Mouse (Mus musculus) forebrain, postnatal 0 days (tissue): ENCODE results near the gene Ipcef1. TPM values are rescaled to one million over a fixed set of nuclear protein-coding genes. Genes with fewer than 3 reads are reported as not detected.
A peak's percentile ranks its signal among the peaks of the same experiment; 100 is the strongest.

Experiments used
- ATAC-seq: fragments of 200-750 bp; cut with Nextera tagmentation; 2 replicates; pipeline ENCODE4 v1.8.0; 2017; ENCODE audit warnings: mild to moderate bottlenecking, moderate library complexity
- DNase-seq: peaks from one replicate; pipeline ENCODE4 v3.0.0-alpha.2; 2015
- H3K27ac ChIP-seq: fragments of 300-500 bp; sonication (generic); 2 replicates; pipeline ENCODE4 v1.5.1; 2014; ENCODE audit warnings: low read depth, mild to moderate bottlenecking, antibody characterized with exemption, low read length, moderate library complexity, mixed read lengths
- H3K27me3 ChIP-seq: fragments of 300-500 bp; sonication (generic); 2 replicates; pipeline ENCODE4 v1.6.1; 2014; ENCODE audit warnings: mild to moderate bottlenecking, low read length, mixed read lengths; ENCODE audit not compliant: insufficient read depth
- H3K36me3 ChIP-seq: fragments of 300-500 bp; sonication (generic); 2 replicates; pipeline ENCODE4 v1.6.1; 2014; ENCODE audit warnings: mild to moderate bottlenecking, moderate library complexity; ENCODE audit not compliant: insufficient read depth
- H3K4me1 ChIP-seq: fragments of 300-500 bp; sonication (generic); 2 replicates; pipeline ENCODE4 v1.6.1; 2014; ENCODE audit warnings: antibody characterized with exemption; ENCODE audit not compliant: insufficient read depth
- H3K4me2 ChIP-seq: fragments of 300-500 bp; sonication (generic); 2 replicates; pipeline ENCODE4 v1.6.1; 2014; ENCODE audit warnings: low read depth, mild to moderate bottlenecking, moderate library complexity
- H3K4me3 ChIP-seq: fragments of 300-500 bp; sonication (generic); 2 replicates; pipeline ENCODE4 v1.5.1; 2014; ENCODE audit warnings: low read depth, low read length, mixed read lengths
- H3K9ac ChIP-seq: fragments of 300-500 bp; sonication (generic); 2 replicates; pipeline ENCODE4 v1.6.1; 2014; ENCODE audit warnings: mild to moderate bottlenecking
- H3K9me3 ChIP-seq: fragments of 300-500 bp; sonication (generic); 2 replicates; pipeline ENCODE4 v1.6.1; 2016; ENCODE audit warnings: low read length
- CTCF ChIP-seq: sonication (generic); IDR thresholded peaks from 2 replicates; pipeline ENCODE4 v1.5.1; 2016; ENCODE audit warnings: antibody characterized with exemption, control low read depth, low read depth
- WGBS: fragments of 180-500 bp; shearing (Covaris S2); extraction: QIAGEN DNeasy Blood & Tissue Kit; methylation state at CpG from one replicate; pipeline ENCODE4 v1.1.7; 2014; 5-methylcytosine and 5-hydroxymethylcytosine counted together
- polyA plus RNA-seq: library from polyadenylated mRNA; unstranded; fragments of >200 nt; fragmentation: Nextera tagmentation; extraction: Ambion mirVana; gene quantifications from 2 replicates; pipeline ENCODE4 v1.2.1, GENCODE M21; 2015
- total RNA-seq: library from RNA; depleted of rRNA; stranded (reverse); fragments of >200 nt; gene quantifications from 2 replicates; pipeline ENCODE4 v1.2.3, GENCODE M21; 2014

Ipcef1 gene
- total and polyA plus RNA-seq, 2 experiments from 2014 or later: 2.2 to 12.0 TPM

DNA sequence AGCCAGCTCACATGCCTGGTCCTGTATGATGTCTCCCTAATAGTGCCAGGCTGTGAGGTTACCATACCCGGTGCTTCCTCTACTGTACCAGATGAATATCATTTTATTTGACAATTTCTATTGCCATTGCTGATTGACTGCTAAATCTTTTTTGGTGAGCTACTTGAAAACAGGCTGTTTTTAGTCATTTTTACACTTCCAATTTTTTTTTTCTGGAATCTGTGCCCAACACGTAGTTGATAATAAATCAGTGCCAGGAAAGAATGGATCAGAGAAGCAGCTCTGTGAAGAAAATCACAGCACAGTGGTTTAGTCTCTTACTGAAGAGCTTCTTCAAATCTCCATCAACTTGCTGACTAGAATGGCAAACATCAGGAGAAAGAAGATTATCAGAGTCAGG is 125.6 kb downstream of the Ipcef1 start:
- ATAC-seq: peak; percentile 10; the same call in 1 of the 2 replicates
- H3K9ac ChIP-seq: no peak overlapping the region
- H3K4me2 ChIP-seq: no peak overlapping the region
- no peaks in the 10 kb centered on the region for H3K36me3 ChIP-seq
- WGBS: 57% methylated on average over 2 of the region's 2 CpGs
- H3K9me3 ChIP-seq: no peaks in the 10 kb centered on the region
- no peak for TF ChIP-seq CTCF
- H3K27me3 ChIP-seq: no peaks in the 10 kb centered on the region
- H3K4me1 ChIP-seq: no peaks in the 10 kb centered on the region
- H3K27ac ChIP-seq: no peak overlapping the region
- DNase-seq: peak; percentile 38
- no peak overlapping the region for H3K4me3 ChIP-seq

DNA sequence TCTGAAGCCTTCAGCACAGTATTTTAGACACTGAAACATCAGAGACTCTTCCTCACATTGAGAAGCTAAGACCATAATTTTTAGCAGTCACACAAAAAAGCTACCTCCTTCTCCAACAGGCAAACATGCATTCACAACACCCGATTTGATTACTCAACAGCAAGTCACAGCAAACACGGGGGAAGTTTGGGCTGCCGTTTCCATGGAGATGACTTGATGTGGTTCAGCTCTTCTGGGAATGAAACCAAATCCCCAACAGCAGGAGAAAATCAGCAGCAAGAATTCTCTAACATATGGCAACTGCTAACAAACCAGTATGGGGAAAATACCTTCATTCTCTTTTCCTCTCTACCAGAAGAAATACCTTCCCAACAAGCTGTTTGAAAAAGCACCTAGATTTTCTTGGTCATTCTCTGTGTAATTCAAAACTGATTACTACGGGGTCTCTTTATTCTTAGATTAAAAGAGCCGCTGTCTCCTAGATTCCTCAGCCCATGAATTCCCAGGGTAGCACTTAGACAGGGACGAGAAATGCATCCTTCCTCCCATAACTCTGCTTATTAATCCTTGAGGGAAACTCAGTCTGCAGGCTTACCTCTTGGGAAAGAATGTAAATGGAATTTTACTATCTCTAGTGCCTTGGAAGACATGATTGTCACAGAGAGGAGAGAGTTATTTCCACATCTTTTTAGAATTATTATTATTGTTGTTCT is 135.6 kb downstream of the Ipcef1 start:
- Histone ChIP-seq H3K4me3 (no peak overlapping the region), H3K9me3 (no peaks in the 10 kb centered on the region), H3K9ac (no peak overlapping the region), H3K4me2 (peak overlapping the region; percentile 9), H3K4me1 (peaks cover 8% of the 10 kb centered on the region; the same call in 1 of the 2 replicates), H3K27ac (peak overlapping the region; percentile 75), H3K36me3 (no peaks in the 10 kb centered on the region), H3K27me3 (no peaks in the 10 kb centered on the region)
- DNase-seq (peak; percentile 90), ATAC-seq (peak; percentile 92)
- TF ChIP-seq CTCF: no peak
- 9% methylated on average over 6 of the region's 6 CpGs for WGBS

DNA sequence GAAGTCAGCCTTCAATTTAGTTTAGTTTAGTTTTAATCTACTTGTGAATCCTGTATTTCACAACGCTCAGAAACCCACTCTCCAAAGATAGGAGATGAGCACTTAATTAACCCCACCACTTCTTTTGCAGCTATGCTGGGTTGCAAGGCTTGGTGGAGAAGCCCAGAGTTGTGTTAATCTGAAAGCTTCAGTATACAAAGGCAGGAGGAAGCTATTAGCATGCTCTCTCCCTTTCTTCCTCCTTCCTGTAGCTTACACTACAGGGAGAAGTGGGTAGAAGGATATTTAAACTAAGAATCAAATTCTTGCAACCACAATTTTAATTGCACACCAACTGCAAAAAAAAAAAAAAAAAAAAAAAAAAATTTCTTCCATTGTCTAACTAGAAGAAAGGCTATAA is 136.3 kb downstream of the Ipcef1 start:
- 21% methylated on average over 1 of the region's 1 CpGs for WGBS
- H3K4me2 ChIP-seq: 0 out of 2 replicates have a peak overlapping the region, but pooled peaks have one; percentile 9
- H3K36me3 ChIP-seq: no peaks in the 10 kb centered on the region
- no peaks in the 10 kb centered on the region for H3K9me3 ChIP-seq
- DNase-seq (no peak), ATAC-seq (peak; percentile 44; the same call in 1 of the 2 replicates)
- H3K4me1 ChIP-seq: peaks cover 8% of the 10 kb centered on the region; the same call in 1 of the 2 replicates
- TF ChIP-seq CTCF: no peak
- no peaks in the 10 kb centered on the region for H3K27me3 ChIP-seq
- no peak overlapping the region for H3K9ac ChIP-seq
- peak overlapping the region; percentile 66; the same call in 1 of the 2 replicates for H3K27ac ChIP-seq
- no peak overlapping the region for H3K4me3 ChIP-seq

DNA sequence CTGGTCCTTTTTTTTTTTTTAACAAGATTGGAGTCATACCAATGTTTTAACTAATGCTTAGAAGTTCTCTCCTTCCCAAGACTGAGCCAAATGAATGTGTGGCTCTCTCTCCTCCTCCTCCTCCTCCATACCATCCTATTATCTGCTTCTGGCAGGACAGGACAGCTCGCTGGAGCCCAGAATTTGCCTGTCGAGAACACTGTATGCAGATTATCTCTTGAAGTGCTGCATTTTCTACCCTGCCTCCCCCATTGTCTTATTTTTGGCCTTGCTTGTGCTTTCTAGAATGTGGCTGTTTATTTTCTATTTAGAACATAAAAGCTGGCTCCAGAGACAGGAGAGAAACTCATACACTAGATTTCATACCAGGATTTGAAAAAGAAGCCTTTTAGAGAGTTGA is 142.5 kb downstream of the Ipcef1 start:
- no peak overlapping the region for H3K27ac ChIP-seq
- no peak for ATAC-seq
- no peak overlapping the region for H3K4me3 ChIP-seq
- H3K4me1 ChIP-seq: no peaks in the 10 kb centered on the region
- H3K27me3 ChIP-seq: no peaks in the 10 kb centered on the region
- no peak for DNase-seq
- H3K9me3 ChIP-seq: no peaks in the 10 kb centered on the region
- WGBS: 36% methylated on average over 2 of the region's 2 CpGs
- no peak overlapping the region for H3K9ac ChIP-seq
- TF ChIP-seq CTCF: no peak
- H3K36me3 ChIP-seq: no peaks in the 10 kb centered on the region
- H3K4me2 ChIP-seq: no peak overlapping the region

DNA sequence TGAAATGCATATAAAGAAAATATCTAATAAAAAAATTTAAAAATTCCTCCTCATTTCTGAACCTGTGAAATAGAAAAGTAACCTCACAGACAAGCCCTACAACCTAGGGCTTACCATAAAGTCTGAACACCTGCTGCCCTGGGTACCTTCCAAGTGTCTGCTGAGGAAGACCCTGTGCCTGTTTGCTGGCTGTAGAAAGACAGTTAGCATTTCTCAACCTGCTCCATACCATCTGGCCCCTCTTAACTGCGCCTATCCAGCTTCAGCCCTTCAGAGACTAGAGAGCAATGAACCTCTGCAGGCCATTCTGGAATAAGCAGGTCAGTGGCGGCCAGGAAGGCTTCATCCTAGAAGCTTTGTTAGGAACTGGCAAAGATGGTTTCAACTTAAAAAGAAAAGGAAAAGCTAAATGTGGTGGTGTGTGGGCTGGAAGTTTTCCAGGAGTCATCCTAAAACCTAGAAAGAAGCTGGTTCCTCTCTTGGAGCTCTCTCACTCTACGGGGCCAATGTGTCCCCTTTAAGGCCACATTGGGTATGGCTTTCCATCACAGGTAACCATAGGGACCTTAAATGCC is 150.4 kb downstream of the Ipcef1 start:
- Histone ChIP-seq H3K36me3 (no peaks in the 10 kb centered on the region), H3K27me3 (no peaks in the 10 kb centered on the region), H3K4me2 (no peak overlapping the region), H3K4me3 (no peak overlapping the region), H3K27ac (no peak overlapping the region), H3K4me1 (no peaks in the 10 kb centered on the region), H3K9me3 (no peaks in the 10 kb centered on the region), H3K9ac (no peak overlapping the region)
- TF ChIP-seq CTCF: no peak
- WGBS: 90% methylated on average over 3 of the region's 3 CpGs
- ATAC-seq: no peak
- no peak for DNase-seq

DNA sequence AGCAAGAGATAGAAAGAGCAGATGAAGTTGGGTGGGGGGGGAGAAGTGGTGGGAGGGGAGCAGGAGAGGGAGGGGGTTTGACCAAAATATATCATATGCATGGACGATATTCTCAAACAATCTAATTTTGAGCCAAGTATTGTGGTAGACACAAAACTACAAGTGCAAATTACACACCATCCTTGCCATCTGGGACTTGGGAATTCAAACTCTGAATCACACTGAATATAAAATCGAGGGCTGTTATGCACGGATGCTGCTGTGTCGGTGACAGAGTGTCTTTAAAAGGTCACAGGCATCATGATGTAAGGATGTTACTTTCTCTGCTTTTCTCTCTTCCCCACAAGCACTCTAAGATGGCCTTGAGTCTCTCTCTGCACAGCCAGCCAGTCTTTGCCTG is 152.2 kb downstream of the Ipcef1 start:
- no peaks in the 10 kb centered on the region for H3K36me3 ChIP-seq
- no peak overlapping the region for H3K4me3 ChIP-seq
- no peak overlapping the region for H3K4me2 ChIP-seq
- no peaks in the 10 kb centered on the region for H3K9me3 ChIP-seq
- H3K9ac ChIP-seq: no peak overlapping the region
- no peak overlapping the region for H3K27ac ChIP-seq
- DNase-seq (peak; percentile 34), ATAC-seq (peak; percentile 86)
- no peaks in the 10 kb centered on the region for H3K4me1 ChIP-seq
- 46% methylated on average over 4 of the region's 4 CpGs for WGBS
- no peaks in the 10 kb centered on the region for H3K27me3 ChIP-seq
- TF ChIP-seq CTCF: no peak

DNA sequence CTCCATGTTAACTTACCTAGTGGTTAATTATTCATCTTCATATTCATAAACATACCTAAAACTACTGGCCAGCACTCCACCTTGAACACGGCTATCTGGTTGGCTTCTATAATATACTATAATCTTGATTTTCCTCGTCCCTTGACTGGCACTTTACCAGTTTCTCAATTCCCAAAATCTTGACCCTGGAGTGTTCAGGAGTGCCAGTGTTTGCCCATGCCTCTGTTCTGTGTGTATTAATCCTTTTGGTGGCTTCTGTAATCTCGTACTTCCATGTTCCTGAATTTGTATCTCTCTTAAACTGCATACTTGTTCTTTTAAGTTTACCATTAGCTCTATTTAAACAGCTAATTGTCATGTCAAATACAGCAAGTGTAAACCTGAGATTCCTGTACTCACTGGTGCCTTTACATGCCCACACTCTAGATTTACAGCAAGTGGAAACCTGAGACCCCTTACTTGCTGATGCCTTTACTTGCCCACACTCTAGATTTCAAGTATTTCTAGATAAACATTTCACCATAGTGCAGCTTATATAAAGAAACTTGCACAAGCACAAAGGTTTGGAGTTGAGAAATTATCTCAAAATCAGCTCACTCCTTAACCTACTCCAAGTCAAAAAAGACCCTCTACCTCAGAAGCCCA is 155.5 kb downstream of the Ipcef1 start:
- Histone ChIP-seq H3K36me3 (no peaks in the 10 kb centered on the region), H3K4me3 (no peak overlapping the region), H3K27ac (no peak overlapping the region), H3K4me1 (no peaks in the 10 kb centered on the region), H3K27me3 (no peaks in the 10 kb centered on the region), H3K4me2 (no peak overlapping the region), H3K9ac (no peak overlapping the region), H3K9me3 (no peaks in the 10 kb centered on the region)
- WGBS: 82% methylated on average over 3 of the region's 3 CpGs
- no peak for ATAC-seq
- DNase-seq: no peak
- TF ChIP-seq CTCF: no peak
